Mouse (Mus musculus) cerebellum, postnatal 10 days (tissue): Measurements from ENCODE around the gene Grik2.

ENCODE experiments used
- DNase-seq, 2 experiments: peaks; one replicate each; pipeline ENCODE4 v3.0.0; 2021; ENCODE audit warnings: mixed read lengths in 2 of 2

The Grik2 gene

GRCm38 (mm10) chr10:49788381-49788906 is at the start of gene Grik2:
Gene Grik2 (minus strand): TSS chr10:49788766.
- peak; percentile 91 to 95 for DNase-seq

GRCm38 (mm10) chr10:49834392-49834791 is 45.8 kb upstream of the Grik2 start:
- DNase-seq: no peak

- peak; percentile 46 to 60 for DNase-seq
Observed at GRCm38 (mm10) chr10:49807276-49807675, 18.7 kb upstream of the Grik2 start.

- peak; percentile 52 to 62 for DNase-seq
Observed at GRCm38 (mm10) chr10:49801001-49801400, 12.4 kb upstream of the Grik2 start.

- no peak for DNase-seq
Observed at GRCm38 (mm10) chr10:49794129-49794528, 5.6 kb upstream of the Grik2 start.

- peak; percentile 32 to 40 for DNase-seq
Observed at GRCm38 (mm10) chr10:49790326-49790725, 1.8 kb upstream of the Grik2 start.

- peak; percentile 37 to 57 for DNase-seq
Observed at GRCm38 (mm10) chr10:49789711-49790110, 1.1 kb upstream of the Grik2 start.

- no peak for DNase-seq
Observed at GRCm38 (mm10) chr10:49788914-49789313, 348 bp upstream of the Grik2 start.

GRCm38 (mm10) chr10:49786630-49787029 is 1.9 kb downstream of the Grik2 start:
- peak in 1 of 2 experiments; percentile 32 for DNase-seq

GRCm38 (mm10) chr10:49785477-49785876 is 3.1 kb downstream of the Grik2 start:
- DNase-seq: peak in 1 of 2 experiments; percentile 16

- peak; percentile 44 to 71 for DNase-seq
Observed at GRCm38 (mm10) chr10:49784831-49785230, 3.7 kb downstream of the Grik2 start.

GRCm38 (mm10) chr10:49782741-49783691 is 5.5 kb downstream of the Grik2 start:
- peak; percentile 64 to 71 for DNase-seq

- DNase-seq: peak; percentile 10 to 21
Observed at GRCm38 (mm10) chr10:49782061-49782460, 6.5 kb downstream of the Grik2 start.

GRCm38 (mm10) chr10:49780430-49780829 is 8.1 kb downstream of the Grik2 start:
- peak; percentile 61 to 71 for DNase-seq

- DNase-seq: peak; percentile 68 to 71
Observed at GRCm38 (mm10) chr10:49768897-49769296, 19.7 kb downstream of the Grik2 start.

GRCm38 (mm10) chr10:49767556-49767955 is 21.0 kb downstream of the Grik2 start:
- DNase-seq: no peak

GRCm38 (mm10) chr10:49762607-49763006 is 26.0 kb downstream of the Grik2 start:
- no peak for DNase-seq

- DNase-seq: no peak
Observed at GRCm38 (mm10) chr10:49751769-49752168, 36.8 kb downstream of the Grik2 start.

GRCm38 (mm10) chr10:49731841-49732240 is 56.7 kb downstream of the Grik2 start:
- no peak for DNase-seq

GRCm38 (mm10) chr10:49723706-49724105 is 64.9 kb downstream of the Grik2 start:
- DNase-seq: no peak

- no peak for DNase-seq
Observed at GRCm38 (mm10) chr10:49716856-49717255, 71.7 kb downstream of the Grik2 start.

- peak; percentile 34 to 36 for DNase-seq
Observed at GRCm38 (mm10) chr10:49709748-49710147, 78.8 kb downstream of the Grik2 start.

- peak; percentile 61 to 67 for DNase-seq
Observed at GRCm38 (mm10) chr10:49704446-49704845, 84.1 kb downstream of the Grik2 start.

- DNase-seq: peak in 1 of 2 experiments; percentile 49
Observed at GRCm38 (mm10) chr10:49652320-49652719, 136.2 kb downstream of the Grik2 start.
